Mouse (Mus musculus) heart, embryonic 12.5 days (tissue): ENCODE results near the gene Olfr325. TPM values are rescaled to one million over a fixed set of nuclear protein-coding genes. Genes with fewer than 3 reads are reported as not detected.

Source experiments
- ATAC-seq: fragments of 200-750 bp; cut with Nextera tagmentation; 2 replicates; pipeline ENCODE4 v1.8.0; 2017; ENCODE audit warnings: moderate TSS enrichment, moderate library complexity; ENCODE audit not compliant: insufficient number of reproducible peaks, low FRiP score
- H3K27ac ChIP-seq: fragments of 300-500 bp; sonication (generic); 2 replicates; pipeline ENCODE4 v1.5.1; 2016; ENCODE audit warnings: mild to moderate bottlenecking, moderate library complexity; ENCODE audit not compliant: poor library complexity, severe bottlenecking
- H3K27me3 ChIP-seq: fragments of 300-500 bp; sonication (generic); replicated peaks from 2 replicates; pipeline ENCODE4 v1.6.1; 2016; ENCODE audit warnings: mild to moderate bottlenecking, moderate library complexity
- H3K36me3 ChIP-seq: fragments of 300-500 bp; sonication (generic); 2 replicates; pipeline ENCODE4 v1.6.1; 2016; ENCODE audit warnings: mild to moderate bottlenecking, moderate library complexity
- H3K4me1 ChIP-seq: fragments of 300-500 bp; sonication (generic); replicated peaks from 2 replicates; pipeline ENCODE4 v1.6.1; 2016; ENCODE audit warnings: mild to moderate bottlenecking
- H3K4me2 ChIP-seq: fragments of 300-500 bp; sonication (generic); 2 replicates; pipeline ENCODE4 v1.6.1; 2016; ENCODE audit warnings: mild to moderate bottlenecking, moderate library complexity
- H3K4me3 ChIP-seq: fragments of 300-500 bp; sonication (generic); 2 replicates; pipeline ENCODE4 v1.5.1; 2016; ENCODE audit warnings: mild to moderate bottlenecking
- H3K9ac ChIP-seq: fragments of 300-500 bp; sonication (generic); 2 replicates; pipeline ENCODE4 v1.6.1; 2016; ENCODE audit warnings: mild to moderate bottlenecking, moderate library complexity
- H3K9me3 ChIP-seq: fragments of 300-500 bp; sonication (generic); replicated peaks from 2 replicates; pipeline ENCODE4 v1.6.1; 2016; ENCODE audit warnings: mild to moderate bottlenecking, moderate library complexity
- WGBS: fragments of 180-500 bp; shearing (Covaris S2); methylation state at CpG from one replicate; pipeline ENCODE4 v1.1.7; 2016; 5-methylcytosine and 5-hydroxymethylcytosine counted together
- polyA plus RNA-seq: library from polyadenylated mRNA; unstranded; fragments of >200 nt; fragmentation: Nextera tagmentation; extraction: Ambion mirVana; gene quantifications from 2 replicates; pipeline ENCODE4 v1.2.1, GENCODE M21; 2016

Gene Olfr325
- polyA plus RNA-seq, 1 experiment from 2014 or later, result not detected

- no peak within 1 kb of the TSS for H3K9ac ChIP-seq
- no peak within 1 kb of the TSS for H3K4me3 ChIP-seq
- no peaks in the 10 kb centered on the region for H3K4me1 ChIP-seq
- H3K36me3 ChIP-seq, result no peaks in the 10 kb centered on the region
- H3K27me3 ChIP-seq, result 0 out of 2 replicates have a peak, but pooled peaks cover 4% of the 10 kb centered on the region
- ATAC-seq, result no peak
- H3K4me2 ChIP-seq, result no peak within 1 kb of the TSS
- WGBS, result 66% methylated on average over 5 of the region's 5 CpGs
- H3K9me3 ChIP-seq, result no peaks in the 10 kb centered on the region
- no peak within 1 kb of the TSS for H3K27ac ChIP-seq
These were observed 52.9 kb downstream of the Olfr325 start, which contains the start of gene Olfr323 for GRCm38 (mm10) chr11:58630401-58630800. Gene Olfr323 (minus strand): TSS chr11:58630501.

Other genes with a start within 250 kb of the Olfr325 start
- 32.4 and 33.6 TPM in 2 replicates for gene Zfp672, start 247.4 kb upstream of the Olfr325 start, polyA plus RNA-seq
- 26.6 and 27.8 TPM in 2 replicates for gene Sh3bp5l, start 247.0 kb upstream of the Olfr325 start, polyA plus RNA-seq
- not detected in 2 replicates for gene Lypd8, start 198.7 kb upstream of the Olfr325 start, polyA plus RNA-seq
- gene 1810065E05Rik, start 156.6 kb upstream of the Olfr325 start, polyA plus RNA-seq, result not detected in 2 replicates
- gene Gm12253, start 145.2 kb upstream of the Olfr325 start, polyA plus RNA-seq, result not detected in 2 replicates
- gene Lypd9, start 124.8 kb upstream of the Olfr325 start, polyA plus RNA-seq, result not detected in 2 replicates
- not detected in 2 replicates for gene Olfr30, start 115.5 kb upstream of the Olfr325 start, polyA plus RNA-seq
- gene Olfr332, start 85.2 kb upstream of the Olfr325 start, polyA plus RNA-seq, result not detected in 2 replicates
- not detected in 2 replicates for gene Olfr331, start 75.2 kb upstream of the Olfr325 start, polyA plus RNA-seq
- gene Olfr330, start 42.9 kb upstream of the Olfr325 start, polyA plus RNA-seq, result not detected in 2 replicates
- gene Olfr329-ps, start 31.3 kb upstream of the Olfr325 start, polyA plus RNA-seq, result not detected in 2 replicates
- not detected in 2 replicates for gene Olfr328, start 22.1 kb upstream of the Olfr325 start, polyA plus RNA-seq
- not detected in 2 replicates for gene Olfr224, start 7.2 kb upstream of the Olfr325 start, polyA plus RNA-seq
- not detected in 2 replicates for gene Olfr324, start 17.4 kb downstream of the Olfr325 start, polyA plus RNA-seq
- not detected in 2 replicates for gene 2210407C18Rik, start 38.3 kb downstream of the Olfr325 start, polyA plus RNA-seq
- gene Olfr323, start 52.8 kb downstream of the Olfr325 start, polyA plus RNA-seq, result not detected in 2 replicates
- 1.5 and 2.0 TPM in 2 replicates for gene Trim58, start 62.7 kb downstream of the Olfr325 start, polyA plus RNA-seq
- gene Olfr322, start 81.1 kb downstream of the Olfr325 start, polyA plus RNA-seq, result not detected in 2 replicates
- not detected in 2 replicates for gene Olfr320, start 103.4 kb downstream of the Olfr325 start, polyA plus RNA-seq
- not detected in 2 replicates for gene Olfr319, start 121.4 kb downstream of the Olfr325 start, polyA plus RNA-seq
- gene Olfr318, start 146.3 kb downstream of the Olfr325 start, polyA plus RNA-seq, result not detected in 2 replicates
- gene Olfr317, start 161.5 kb downstream of the Olfr325 start, polyA plus RNA-seq, result not detected in 2 replicates
- gene Olfr316, start 175.0 kb downstream of the Olfr325 start, polyA plus RNA-seq, result not detected in 2 replicates
- not detected in 2 replicates for gene Olfr315, start 195.5 kb downstream of the Olfr325 start, polyA plus RNA-seq
- gene Olfr314, start 205.2 kb downstream of the Olfr325 start, polyA plus RNA-seq, result 0.10 TPM in 1 of 2 replicates, not detected in the other
- gene Fam183b, start 224.2 kb downstream of the Olfr325 start, polyA plus RNA-seq, result 0.65 and 1.1 TPM in 2 replicates
- 0.18 TPM in 1 of 2 replicates, not detected in the other for gene Olfr313, start 237.3 kb downstream of the Olfr325 start, polyA plus RNA-seq